Mouse (Mus musculus) B cell, adult 2 months (primary cell): ENCODE results near the gene Map3k6.

Experiments
- DNase-seq, 2 experiments: peaks; one replicate each; pipeline ENCODE4 v3.0.0; 2022

Map3k6 gene

GRCm38 (mm10) chr4:133286476-133287077 lies 46.0 kb downstream of the Map3k6 start:
- no peak for DNase-seq

GRCm38 (mm10) chr4:133291255-133291654 lies 50.6 kb downstream of the Map3k6 start:
- DNase-seq, result no peak

GRCm38 (mm10) chr4:133292405-133292804 lies 51.8 kb downstream of the Map3k6 start:
- no peak for DNase-seq

GRCm38 (mm10) chr4:133292901-133293843 lies 52.6 kb downstream of the Map3k6 start:
- DNase-seq, result no peak

- DNase-seq, result no peak
Observed at GRCm38 (mm10) chr4:133294084-133294483, 53.5 kb downstream of the Map3k6 start.

GRCm38 (mm10) chr4:133297360-133297759 lies 56.7 kb downstream of the Map3k6 start:
- DNase-seq, result no peak

- DNase-seq, result peak; percentile 79 to 80
Observed at GRCm38 (mm10) chr4:133297801-133298238, 57.2 kb downstream of the Map3k6 start.

GRCm38 (mm10) chr4:133298516-133299365 lies 58.1 kb downstream of the Map3k6 start:
- no peak for DNase-seq

GRCm38 (mm10) chr4:133299701-133300100 lies 59.1 kb downstream of the Map3k6 start:
- DNase-seq, result no peak

- no peak for DNase-seq
Observed at GRCm38 (mm10) chr4:133300421-133300820, 59.8 kb downstream of the Map3k6 start.

GRCm38 (mm10) chr4:133301802-133302201 lies 61.2 kb downstream of the Map3k6 start:
- DNase-seq, result peak; percentile 72 to 76
